Mouse (Mus musculus) cerebellum, adult 2 months (tissue): ENCODE measurements at regions not wholly inside any gene's neighbourhood (a gene's known extent, or its start where the extent isn't known, plus 50 kb on each side); places are given as distances from the start of the nearest gene placed in this dataset.

Experiments
- DNase-seq, 2 experiments: peaks; one replicate each; pipeline ENCODE4 v3.0.0; 2021
- H3K27ac ChIP-seq: fragments of 200-500 bp; 2 replicates; pipeline ENCODE4 v1.5.1; 2012; ENCODE audit warnings: low read length, control low read depth, inconsistent platforms; ENCODE audit not compliant: insufficient read depth
- H3K27me3 ChIP-seq: fragments of 200-500 bp; 2 replicates; pipeline ENCODE4 v1.6.1; 2012; ENCODE audit warnings: inconsistent platforms, mild to moderate bottlenecking, low read length, moderate library complexity; ENCODE audit not compliant: control insufficient read depth, insufficient read depth
- H3K4me1 ChIP-seq: fragments of 200-500 bp; 2 replicates; pipeline ENCODE4 v1.6.1; 2011; ENCODE audit warnings: low read length; ENCODE audit not compliant: control insufficient read depth, insufficient read depth
- H3K4me3 ChIP-seq: fragments of 200-500 bp; replicated peaks from 2 replicates; pipeline ENCODE3; 2011; ENCODE audit warnings: mild to moderate bottlenecking, low read depth, low read length, control low read depth; ENCODE audit not compliant: insufficient read depth
- CTCF ChIP-seq: fragments of 200-500 bp; IDR thresholded peaks from 2 replicates; pipeline ENCODE4 v1.5.1; 2011; ENCODE audit warnings: low read depth, mild to moderate bottlenecking, control low read depth, low read length, moderate library complexity, borderline replicate concordance; ENCODE audit not compliant: insufficient read depth
- POLR2A ChIP-seq: fragments of 200-500 bp; IDR thresholded peaks from 2 replicates; pipeline ENCODE4 v1.6.1; 2011; ENCODE audit warnings: low read length, control low read depth, borderline replicate concordance; ENCODE audit not compliant: insufficient read depth
- WGBS: fragments of 180-500 bp; shearing (Covaris S2); methylation state at CpG from one replicate; pipeline ENCODE4 v1.1.7; 2018; 5-methylcytosine and 5-hydroxymethylcytosine counted together

GRCm38 (mm10) chr1:98173907-98174810 lies 78.7 kb upstream of the Pam start:
- H3K27ac ChIP-seq: no peak overlapping the region
- H3K4me1 ChIP-seq: no peaks in the 10 kb centered on the region
- DNase-seq: no peak
- TF ChIP-seq CTCF (no peak), POLR2A (no peak)
- no peaks in the 10 kb centered on the region for H3K27me3 ChIP-seq
- H3K4me3 ChIP-seq: no peak overlapping the region
- WGBS: 54% methylated on average over 11 of the region's 11 CpGs

DNA sequence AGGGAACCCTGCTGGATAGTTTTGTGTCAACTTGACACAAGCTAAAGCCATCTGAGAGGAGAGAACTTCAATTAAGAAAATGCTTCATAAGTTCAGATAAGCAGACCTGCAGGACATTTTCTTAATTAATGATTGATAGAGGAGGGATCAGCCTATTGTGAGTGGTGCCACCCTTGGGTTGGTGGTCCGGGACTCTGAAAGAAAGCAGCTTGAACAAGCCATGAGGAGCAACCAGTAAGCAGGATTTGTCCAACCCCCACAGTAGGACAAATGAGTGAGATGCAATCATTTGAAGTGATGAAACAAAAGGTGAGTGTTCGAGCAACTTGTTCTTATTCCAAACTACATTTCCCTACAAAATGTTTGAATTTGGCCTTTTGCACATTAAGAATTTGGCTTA lies 78.0 kb upstream of the Pam start:
- H3K4me1 ChIP-seq: no peaks in the 10 kb centered on the region
- DNase-seq: no peak
- TF ChIP-seq CTCF (no peak), POLR2A (no peak)
- H3K27me3 ChIP-seq: no peaks in the 10 kb centered on the region
- H3K4me3 ChIP-seq: no peak overlapping the region
- 87% methylated on average over 2 of the region's 2 CpGs for WGBS
- no peak overlapping the region for H3K27ac ChIP-seq

DNA sequence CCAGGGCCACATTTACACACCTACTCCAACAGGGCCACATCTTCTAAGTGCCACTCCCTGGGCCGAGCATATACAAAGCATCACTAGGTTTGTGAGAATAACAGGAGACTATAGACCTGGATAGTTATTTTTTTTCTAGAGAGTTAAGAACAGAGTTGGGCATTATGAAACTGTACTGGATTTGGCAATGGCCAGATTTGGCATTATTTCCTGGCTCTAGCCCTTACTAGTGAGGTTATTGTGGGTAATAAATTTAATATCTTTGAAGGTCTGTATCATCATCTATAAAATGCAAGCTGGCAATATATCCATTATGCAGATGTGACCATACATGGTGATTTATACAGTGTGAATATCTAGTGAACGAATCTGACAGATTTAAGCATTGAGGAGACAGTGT lies 75.8 kb upstream of the Pam start:
- H3K4me1 ChIP-seq: no peaks in the 10 kb centered on the region
- WGBS: 83% methylated on average over 2 of the region's 2 CpGs
- no peak overlapping the region for H3K4me3 ChIP-seq
- H3K27me3 ChIP-seq: no peaks in the 10 kb centered on the region
- no peak overlapping the region for H3K27ac ChIP-seq
- TF ChIP-seq POLR2A (no peak), CTCF (no peak)
- no peak for DNase-seq

DNA sequence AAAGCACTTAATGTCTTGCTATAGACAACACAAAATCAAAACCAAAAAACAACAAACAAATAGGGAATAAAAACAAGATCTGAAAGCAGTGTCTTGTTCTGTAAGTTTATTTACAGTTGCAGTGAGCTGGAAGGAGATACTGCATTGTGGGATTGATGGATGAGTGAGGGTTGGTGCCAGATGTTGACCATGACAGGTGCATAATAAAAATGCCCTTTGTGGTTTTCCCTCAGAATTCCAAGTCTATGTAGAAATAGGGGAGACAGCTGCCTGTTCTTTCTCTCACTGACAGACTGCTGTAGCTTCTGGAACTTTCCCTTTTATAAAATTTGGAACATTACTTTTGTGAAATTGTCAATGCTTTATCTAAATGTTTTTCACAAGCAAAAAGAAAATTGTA lies 73.9 kb upstream of the Pam start:
- TF ChIP-seq POLR2A (no peak), CTCF (no peak)
- no peaks in the 10 kb centered on the region for H3K27me3 ChIP-seq
- H3K4me1 ChIP-seq: no peaks in the 10 kb centered on the region
- H3K27ac ChIP-seq: no peak overlapping the region
- H3K4me3 ChIP-seq: no peak overlapping the region
- no peak for DNase-seq

DNA sequence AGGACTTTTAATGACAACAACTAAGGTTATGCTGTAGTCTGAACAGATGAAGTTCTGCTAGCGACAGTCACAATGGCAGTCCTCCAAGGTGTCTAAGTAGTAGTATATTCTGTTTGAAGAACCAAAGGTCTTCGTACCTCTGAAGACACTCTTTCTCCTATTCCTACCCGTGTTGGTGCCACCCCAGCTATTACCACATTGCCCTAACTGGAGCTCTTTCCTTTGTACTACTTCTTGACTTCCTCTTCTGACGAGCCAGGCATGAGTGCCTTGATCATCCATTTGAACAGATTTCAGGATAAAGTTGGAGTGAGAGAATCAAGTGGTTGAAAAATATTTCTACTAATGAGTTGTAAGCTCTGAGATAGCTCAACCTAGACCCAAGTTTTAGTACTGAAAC lies 72.4 kb upstream of the Pam start:
- TF ChIP-seq POLR2A: no peak
- TF ChIP-seq CTCF: no peak
- Histone ChIP-seq H3K27me3 (no peaks in the 10 kb centered on the region), H3K4me3 (no peak overlapping the region), H3K27ac (no peak overlapping the region), H3K4me1 (no peaks in the 10 kb centered on the region)
- DNase-seq: no peak
- WGBS: 92% methylated on average over 4 of the region's 4 CpGs

DNA sequence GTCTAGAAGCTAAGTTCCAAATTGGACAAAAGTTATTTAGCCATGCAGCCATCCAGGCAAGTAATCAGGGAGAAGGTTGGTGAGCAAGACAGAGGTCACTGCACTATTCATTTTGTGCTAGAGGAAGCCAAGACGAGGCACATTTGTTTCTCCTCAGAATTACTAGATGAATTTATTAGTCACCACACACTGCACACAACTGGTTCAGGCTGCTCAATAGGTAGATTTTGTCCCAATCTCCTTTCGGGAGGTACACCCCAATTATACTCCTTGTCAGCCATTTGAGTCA lies 67.1 kb upstream of the Pam start:
- H3K4me1 ChIP-seq: no peaks in the 10 kb centered on the region
- no peak for TF ChIP-seq POLR2A
- no peak overlapping the region for H3K27ac ChIP-seq
- no peak overlapping the region for H3K4me3 ChIP-seq
- 66% methylated on average over 2 of the region's 2 CpGs for WGBS
- H3K27me3 ChIP-seq: no peaks in the 10 kb centered on the region
- DNase-seq: no peak

DNA sequence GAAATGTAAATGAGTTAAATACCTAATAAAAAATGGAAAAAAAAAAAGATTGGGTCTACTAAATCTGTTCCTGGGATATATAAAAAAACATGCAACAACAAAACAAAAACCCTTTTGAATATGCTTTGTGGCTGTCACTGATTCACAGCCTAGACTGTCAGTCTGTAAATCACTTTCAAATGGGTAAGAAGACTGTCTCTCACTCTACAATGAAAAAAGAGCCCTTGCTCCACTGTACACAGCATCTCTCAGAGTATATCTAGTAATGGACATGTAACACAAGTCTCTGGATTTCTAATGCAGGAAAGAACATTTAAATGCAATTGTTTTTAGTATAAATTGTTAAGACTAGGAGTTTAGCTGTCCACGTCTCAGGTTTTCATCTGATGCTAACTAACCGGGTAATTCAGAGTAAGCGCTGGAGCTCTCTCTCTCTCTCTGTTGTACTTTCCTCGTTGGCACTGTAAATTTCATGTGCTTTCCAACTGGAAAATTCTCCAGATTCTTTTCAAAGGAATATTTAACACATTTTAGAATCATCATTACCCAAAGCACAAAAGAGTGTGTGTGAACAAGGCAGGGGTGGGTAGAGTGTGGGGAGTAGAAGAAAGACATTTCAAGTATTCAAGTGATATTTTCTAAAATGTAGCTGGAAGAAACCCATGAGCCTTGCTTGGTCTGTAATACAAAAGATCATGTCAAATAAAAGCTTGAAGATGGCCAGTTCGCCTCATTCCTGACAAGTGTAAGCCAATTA lies 66.6 kb upstream of the Pam start:
- no peak for DNase-seq
- no peak for TF ChIP-seq CTCF
- no peak for TF ChIP-seq POLR2A
- no peaks in the 10 kb centered on the region for H3K27me3 ChIP-seq
- H3K4me1 ChIP-seq: no peaks in the 10 kb centered on the region
- H3K4me3 ChIP-seq: no peak overlapping the region
- no peak overlapping the region for H3K27ac ChIP-seq
- WGBS: 76% methylated on average over 5 of the region's 5 CpGs

DNA sequence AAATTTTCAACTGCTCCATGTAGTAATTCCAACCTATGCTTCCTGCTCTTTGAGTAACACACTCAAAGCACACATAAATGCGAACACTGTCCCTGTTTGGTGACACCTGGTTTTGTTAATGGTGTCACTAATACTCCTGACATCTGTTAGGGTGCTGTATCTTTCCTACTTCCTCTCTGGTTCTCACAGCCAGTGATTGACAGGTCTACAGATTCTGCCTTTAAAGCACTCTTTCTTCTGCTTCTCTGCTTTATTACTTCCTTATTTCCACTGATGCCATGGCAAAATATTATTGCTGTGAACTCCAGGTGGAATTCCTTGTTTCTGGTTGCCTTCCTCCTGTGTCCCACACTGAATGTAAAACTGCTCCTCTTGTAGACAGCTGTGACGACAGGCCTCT lies 63.5 kb upstream of the Pam start:
- no peak for DNase-seq
- Histone ChIP-seq H3K4me3 (no peak overlapping the region), H3K27ac (no peak overlapping the region), H3K27me3 (no peaks in the 10 kb centered on the region), H3K4me1 (no peaks in the 10 kb centered on the region)
- WGBS: 89% methylated on average over 2 of the region's 2 CpGs
- no peak for TF ChIP-seq CTCF
- TF ChIP-seq POLR2A: no peak
